Mouse (Mus musculus) bone marrow macrophage, adult 2 months (primary cell): ENCODE data around the gene Rtkn.

Source experiments
- CTCF ChIP-seq: IDR thresholded peaks from 2 replicates; pipeline ENCODE4 v1.5.1; 2012; ENCODE audit warnings: low read depth, mild to moderate bottlenecking, low read length, moderate library complexity
- POLR2A ChIP-seq: IDR thresholded peaks from 2 replicates; pipeline ENCODE4 v1.6.1; 2012; ENCODE audit warnings: mild to moderate bottlenecking, low read depth, low read length, borderline replicate concordance

- TF ChIP-seq CTCF = no peak
- no peak for TF ChIP-seq POLR2A
Measured at GRCm38 (mm10) chr6:83172240-83172920, 37.1 kb downstream of the Rtkn start.
